Mouse (Mus musculus): ENCODE results near the gene Pik3r6. TPM values are rescaled to one million over a fixed set of nuclear protein-coding genes. Genes with fewer than 3 reads are reported as not detected.

The Pik3r6 gene
- polyA plus RNA-seq, 1 experiment from 2014 or later: 11.0 TPM

DNA sequence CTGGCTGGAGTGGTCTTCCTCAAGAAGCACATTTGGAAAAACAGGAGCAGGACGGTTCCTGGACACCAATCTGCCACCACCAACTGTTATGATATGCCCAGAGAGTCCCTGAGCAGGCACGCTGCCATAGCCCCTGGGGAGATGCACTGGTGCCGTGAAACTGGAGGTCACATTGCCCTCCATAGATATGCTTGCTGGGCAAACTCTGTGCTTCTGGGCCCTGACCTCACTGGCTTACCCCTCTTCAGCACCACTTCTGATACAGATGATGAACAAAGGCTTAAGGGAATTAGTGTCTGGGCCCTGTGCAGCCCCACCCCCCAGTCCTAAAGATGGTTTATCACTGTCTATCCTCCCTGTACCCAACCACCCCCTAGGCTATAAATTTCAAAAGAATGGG, 90.4 kb downstream of the Pik3r6 start:
- H3K4me3 ChIP-seq (ENCODE audit: inconsistent target): no peak overlapping the region
- WGBS (ENCODE audit: missing documents): 77% methylated on average over 3 of the region's 3 CpGs
- no peaks in the 10 kb centered on the region for H3K36me3 ChIP-seq (ENCODE audit: inconsistent target)
- no peaks in the 10 kb centered on the region for H3K79me2 ChIP-seq (ENCODE audit: inconsistent target)
- no peak overlapping the region for H3K27ac ChIP-seq

DNA sequence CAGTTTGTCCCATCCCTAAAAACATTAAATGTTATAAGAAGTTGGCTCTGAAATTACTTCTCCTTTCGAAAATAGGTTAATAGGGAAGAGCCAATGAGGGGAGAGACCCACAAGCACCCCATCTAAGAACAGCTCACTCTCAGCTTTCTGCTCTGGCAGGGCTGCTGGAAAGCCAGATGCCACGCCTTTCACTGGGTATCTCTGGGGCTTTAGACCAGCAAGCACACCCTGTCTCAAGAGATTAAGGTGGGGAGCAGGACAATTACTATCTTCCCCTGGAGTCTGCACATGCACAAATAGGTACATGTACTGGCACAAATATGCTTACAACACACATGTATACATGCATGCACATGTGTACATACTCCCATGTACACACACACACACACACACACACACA, 95.1 kb downstream of the Pik3r6 start:
- 58% methylated on average over 2 of the region's 2 CpGs for WGBS (ENCODE audit: missing documents)
- no peaks in the 10 kb centered on the region for H3K79me2 ChIP-seq (ENCODE audit: inconsistent target)
- H3K4me3 ChIP-seq (ENCODE audit: inconsistent target): no peak overlapping the region
- H3K36me3 ChIP-seq (ENCODE audit: inconsistent target): no peaks in the 10 kb centered on the region
- H3K27ac ChIP-seq: no peak overlapping the region

DNA sequence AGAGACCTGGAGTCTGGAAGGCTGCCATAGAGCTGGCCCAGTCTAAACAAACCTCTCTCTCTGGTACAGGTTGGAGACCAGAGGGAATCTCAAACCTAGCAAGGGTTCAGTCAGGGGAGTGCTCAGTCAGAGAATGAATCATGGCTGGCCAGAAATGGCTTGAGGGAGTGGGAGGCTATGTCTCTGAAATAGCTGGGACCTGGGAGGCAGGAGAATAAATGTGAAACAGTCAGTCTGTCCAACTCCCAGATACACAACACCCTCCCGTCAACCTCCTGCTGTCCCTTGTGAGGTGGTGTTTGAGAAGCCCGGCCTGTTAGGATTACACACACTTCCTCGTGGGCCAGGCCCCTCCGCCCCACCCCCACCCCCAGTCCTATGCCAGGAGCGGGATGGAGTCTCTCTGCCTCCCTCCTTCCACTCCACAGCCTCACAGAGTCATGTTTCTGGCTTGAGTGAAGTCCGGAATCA, 97.8 kb downstream of the Pik3r6 start:
- WGBS (ENCODE audit: missing documents): 93% methylated on average over 6 of the region's 6 CpGs
- Histone ChIP-seq H3K79me2 (ENCODE audit: inconsistent target) (no peaks in the 10 kb centered on the region), H3K36me3 (ENCODE audit: inconsistent target) (no peaks in the 10 kb centered on the region), H3K27ac (no peak overlapping the region), H3K4me3 (ENCODE audit: inconsistent target) (no peak overlapping the region)

GRCm38 (mm10) chr11:68601486-68601991, 98.7 kb downstream of the Pik3r6 start:
- Histone ChIP-seq H3K27ac (no peak overlapping the region), H3K4me3 (ENCODE audit: inconsistent target) (no peak overlapping the region), H3K79me2 (ENCODE audit: inconsistent target) (no peaks in the 10 kb centered on the region), H3K36me3 (ENCODE audit: inconsistent target) (no peaks in the 10 kb centered on the region)
- WGBS (ENCODE audit: missing documents): 89% methylated on average over 9 of the region's 9 CpGs

Other genes with a start within 250 kb of the Pik3r6 start
- gene Ntn1, start 102.2 kb upstream of the Pik3r6 start, polyA plus RNA-seq (2018): 1.2 to 1.6 TPM (median 1.5 TPM) in 3 replicates
- 65.4 to 120 TPM (median 103 TPM) in 3 replicates for gene Pik3r5, start 70.9 kb upstream of the Pik3r6 start, polyA plus RNA-seq (2018)
- gene Mfsd6l, start 53.2 kb downstream of the Pik3r6 start, polyA plus RNA-seq (2018): 0.13 TPM in 1 of 3 replicates, not detected in the others
- gene Ccdc42, start 84.0 kb downstream of the Pik3r6 start, polyA plus RNA-seq (2018): not detected in 3 replicates
- 0.59 to 2.5 TPM (median 2.1 TPM) in 3 replicates for gene Myh10, start 188.5 kb downstream of the Pik3r6 start, polyA plus RNA-seq (2018)

All from macrophage (primary cell).